Mouse (Mus musculus): ENCODE measurements around the gene Tmem91. TPM values are rescaled to one million over a fixed set of nuclear protein-coding genes. Genes with fewer than 3 reads are reported as not detected.

Tmem91 gene
- total and polyA plus RNA-seq, 3 experiments, result 0.55 to 1.3 TPM; not detected in 1

- peak; percentile 93 for DNase-seq (ENCODE audit: extremely low read depth)
- Histone ChIP-seq H3K27ac (ENCODE audit: insufficient read depth, low read depth) (peak overlapping the region; percentile 64), H3K4me2 (ENCODE audit: insufficient read depth, low read depth, poor library complexity, severe bottlenecking) (peak overlapping the region; percentile 55), H3K4me1 (ENCODE audit: control insufficient read depth in 1 of 2, insufficient read depth in 2 of 2) (peaks cover 11 to 34% of the 10 kb centered on the region in 2 experiments), H3K36me3 (replicated peaks in 1 of 2; ENCODE audit: control insufficient read depth in 1 of 2, insufficient read depth in 1 of 2, low read length in 1 of 2) (peaks cover 16 to 50% of the 10 kb centered on the region in 2 experiments), H3K9ac (ENCODE audit: insufficient read depth, low read depth) (peak overlapping the region; percentile 98), H3K79me2 (replicated peaks; ENCODE audit: control insufficient read depth, extremely low read depth, insufficient read depth, poor library complexity, severe bottlenecking) (peaks cover 25% of the 10 kb centered on the region), H3K27me3 (replicated peaks) (no peaks in the 10 kb centered on the region), H3K4me3 (replicated peaks in 1 of 3; ENCODE audit: low read depth in 2 of 3, low read length in 2 of 3, poor library complexity in 1 of 3) (peak overlapping the region; percentile 73 to 87 (median 83)), H3K9me3 (replicated peaks; ENCODE audit: low read length) (no peaks in the 10 kb centered on the region)
- TF ChIP-seq USF1 (IDR thresholded peaks at IDR 0.05; ENCODE audit: low read depth, low read length), result peak; percentile 48
- TF ChIP-seq KAT2A (IDR thresholded peaks at IDR 0.05; ENCODE audit: insufficient replicate concordance, low read length), result no peak
- TF ChIP-seq RCOR1 (conservative IDR thresholded peaks at IDR 0.05; ENCODE audit: low read depth, low read length), result no peak
- peak; percentile 82; the same call in 1 of the 2 replicates for TF ChIP-seq E2F4 (IDR thresholded peaks at IDR 0.05; ENCODE audit: insufficient replicate concordance, low read depth, low read length)
- TF ChIP-seq PAX5 (IDR thresholded peaks at IDR 0.05; ENCODE audit: low read length), result no peak
- no peak for TF ChIP-seq RAD21 (IDR thresholded peaks at IDR 0.05; ENCODE audit: low read depth, low read length)
- TF ChIP-seq ZMIZ1 (IDR thresholded peaks at IDR 0.05; ENCODE audit: low read depth, low read length), result no peak; the same call in 1 of the 2 replicates
- peak; percentile 80; the same call in 1 of the 2 replicates for TF ChIP-seq MXI1 (IDR thresholded peaks at IDR 0.05; ENCODE audit: low read depth, low read length)
- TF ChIP-seq SMC3 (IDR thresholded peaks at IDR 0.05; ENCODE audit: low read depth, low read length), result no peak
- peak; percentile 65 for TF ChIP-seq MAZ (IDR thresholded peaks at IDR 0.05; ENCODE audit: low read depth, low read length)
- TF ChIP-seq ELF1 (IDR thresholded peaks at IDR 0.05; ENCODE audit: low read depth, low read length), result peak; percentile 68
- TF ChIP-seq CHD1 (IDR thresholded peaks at IDR 0.05; ENCODE audit: low read depth, low read length), result no peak; the same call in 1 of the 2 replicates
- TF ChIP-seq ETS1 (conservative IDR thresholded peaks at IDR 0.05; ENCODE audit: low read depth, low read length), result peak; percentile 21; the same call in 1 of the 2 replicates
- no peak for TF ChIP-seq JUND (conservative IDR thresholded peaks at IDR 0.05; ENCODE audit: low read depth, low read length)
- TF ChIP-seq USF2 (conservative IDR thresholded peaks at IDR 0.05; ENCODE audit: low read depth, low read length), result no peak
- TF ChIP-seq MEF2A (IDR thresholded peaks at IDR 0.05; ENCODE audit: borderline replicate concordance, low read depth, low read length), result no peak; the same call in 1 of the 2 replicates
- TF ChIP-seq NELFE (IDR thresholded peaks at IDR 0.05; ENCODE audit: low read depth, low read length), result peak; percentile 58
- TF ChIP-seq CHD2 (IDR thresholded peaks at IDR 0.05; ENCODE audit: low read length), result peak; percentile 41; the same call in 1 of the 2 replicates
- TF ChIP-seq HCFC1 (IDR thresholded peaks at IDR 0.05; ENCODE audit: low read depth, low read length), result peak; percentile 28
- TF ChIP-seq JUN (IDR thresholded peaks at IDR 0.05; ENCODE audit: insufficient read depth, low read depth, low read length), result no peak
- peak; percentile 6; the same call in 1 of the 2 replicates for TF ChIP-seq NRF1 (IDR thresholded peaks at IDR 0.05; ENCODE audit: low read depth, low read length)
- peak in 1 of 2 experiments; percentile 24; a peak in 2 of 4 replicates for TF ChIP-seq CTCF (conservative IDR thresholded peaks at IDR 0.05 in 1 of 2, IDR thresholded peaks at IDR 0.05 in 1 of 2; ENCODE audit: low read depth in 2 of 2, low read length in 2 of 2)
- TF ChIP-seq POLR2A (IDR thresholded peaks at IDR 0.05; ENCODE audit: low read depth, low read length), result peak; percentile 76
- TF ChIP-seq MAFK (IDR thresholded peaks at IDR 0.05; ENCODE audit: insufficient replicate concordance, low read length), result no peak
- TF ChIP-seq BHLHE40 (IDR thresholded peaks at IDR 0.05; ENCODE audit: low read depth, low read length), result peak; percentile 56
- TF ChIP-seq EP300 (IDR thresholded peaks at IDR 0.05; ENCODE audit: low read length), result no peak; the same call in 1 of the 2 replicates
- TF ChIP-seq TBP (conservative IDR thresholded peaks at IDR 0.05; ENCODE audit: low read depth, low read length), result 0 out of 2 replicates have a peak, but pooled peaks have one; percentile 48
- TF ChIP-seq SIN3A (IDR thresholded peaks at IDR 0.05; ENCODE audit: low read length), result peak; percentile 59; the same call in 1 of the 2 replicates
- TF ChIP-seq UBTF (IDR thresholded peaks at IDR 0.05; ENCODE audit: low read depth, low read length), result no peak
- peak; percentile 88 for TF ChIP-seq IRF4 (IDR thresholded peaks at IDR 0.05; ENCODE audit: low read depth, low read length)
- no peak for TF ChIP-seq ZC3H11A (IDR thresholded peaks at IDR 0.05; ENCODE audit: low read depth, low read length)
- no peak; the same call in 1 of the 2 replicates for TF ChIP-seq TCF12 (IDR thresholded peaks at IDR 0.05; ENCODE audit: low read depth, low read length)
- no peak for TF ChIP-seq POLR2AphosphoS2 (IDR thresholded peaks at IDR 0.05; ENCODE audit: low read depth, low read length)
- TF ChIP-seq ZKSCAN1 (IDR thresholded peaks at IDR 0.05; ENCODE audit: borderline replicate concordance, low read depth, low read length), result no peak
- TF ChIP-seq GABPA (IDR thresholded peaks at IDR 0.05; ENCODE audit: insufficient replicate concordance, low read depth, low read length), result no peak
- TF ChIP-seq MYC (IDR thresholded peaks at IDR 0.05; ENCODE audit: low read depth, low read length), result peak; percentile 96
- TF ChIP-seq ZNF384 (IDR thresholded peaks at IDR 0.05; ENCODE audit: low read depth, low read length), result no peak
- peak; percentile 88 for TF ChIP-seq MAX (IDR thresholded peaks at IDR 0.05; ENCODE audit: low read length)
- dilution Hi-C loops (cut with MboI; ENCODE audit: extremely low pct_ligation_motif_present, extremely low pct_unique_long_range_greater_than_20kb, low sequenced_read_pairs), result no loop called here
- in situ Hi-C loops (cut with MboI; ENCODE audit: low pct_ligation_motif_present, low pct_unique_long_range_greater_than_20kb, low sequenced_read_pairs), result no loop called here
Measured at GRCm38 (mm10) chr7:25688810-25689586, 14.0 kb upstream of the Tmem91 start.
